Mouse (Mus musculus) forebrain, embryonic 15.5 days (tissue): ENCODE data around the gene Prkca. TPM values are rescaled to one million over a fixed set of nuclear protein-coding genes. Genes with fewer than 3 reads are reported as not detected.

Source experiments
- ATAC-seq: fragments of 200-750 bp; cut with Nextera tagmentation; replicated peaks from 2 replicates; pipeline ENCODE4 v1.8.0; 2017; ENCODE audit warnings: mild to moderate bottlenecking, moderate TSS enrichment, moderate library complexity
- H3K27ac ChIP-seq: fragments of 300-500 bp; sonication (generic); replicated peaks from 2 replicates; pipeline ENCODE4 v1.5.1; 2015; ENCODE audit warnings: mild to moderate bottlenecking, inconsistent platforms
- H3K27me3 ChIP-seq: fragments of 300-500 bp; sonication (generic); 2 replicates; pipeline ENCODE4 v1.6.1; 2015; ENCODE audit warnings: inconsistent platforms
- H3K36me3 ChIP-seq: fragments of 300-500 bp; sonication (generic); 2 replicates; pipeline ENCODE4 v1.6.1; 2015; ENCODE audit warnings: mild to moderate bottlenecking, inconsistent platforms
- H3K4me1 ChIP-seq: fragments of 300-500 bp; sonication (generic); 2 replicates; pipeline ENCODE4 v1.6.1; 2015; ENCODE audit warnings: inconsistent platforms
- H3K4me2 ChIP-seq: fragments of 300-500 bp; sonication (generic); replicated peaks from 2 replicates; pipeline ENCODE4 v1.6.1; 2015; ENCODE audit warnings: mild to moderate bottlenecking, inconsistent platforms
- H3K4me3 ChIP-seq: fragments of 300-500 bp; sonication (generic); 2 replicates; pipeline ENCODE4 v1.5.1; 2015; ENCODE audit warnings: mild to moderate bottlenecking, inconsistent platforms
- H3K9ac ChIP-seq: fragments of 300-500 bp; sonication (generic); replicated peaks from 2 replicates; pipeline ENCODE4 v1.6.1; 2015; ENCODE audit warnings: mild to moderate bottlenecking, inconsistent platforms
- H3K9me3 ChIP-seq: fragments of 300-500 bp; sonication (generic); 2 replicates; pipeline ENCODE4 v1.6.1; 2016; ENCODE audit warnings: inconsistent platforms
- WGBS: fragments of 180-500 bp; shearing (Covaris S2); methylation state at CpG from one replicate; pipeline ENCODE4 v1.1.7; 2015; ENCODE audit warnings: mixed read lengths; 5-methylcytosine and 5-hydroxymethylcytosine counted together
- polyA plus RNA-seq: library from polyadenylated mRNA; unstranded; fragments of >200 nt; fragmentation: Nextera tagmentation; extraction: Ambion mirVana; gene quantifications from 2 replicates; pipeline ENCODE4 v1.2.1, GENCODE M21; 2015

The Prkca gene
- polyA plus RNA-seq, 1 experiment from 2014 or later: 8.0 TPM

GRCm38 (mm10) chr11:108308253-108308652, 35.5 kb downstream of the Prkca start:
- Histone ChIP-seq H3K27me3 (no peaks in the 10 kb centered on the region), H3K36me3 (no peaks in the 10 kb centered on the region), H3K9ac (no peak overlapping the region), H3K4me3 (no peak overlapping the region), H3K4me2 (no peak overlapping the region), H3K4me1 (no peaks in the 10 kb centered on the region), H3K27ac (no peak overlapping the region), H3K9me3 (no peaks in the 10 kb centered on the region)
- no peak for ATAC-seq
- 96% methylated on average over 5 of the region's 5 CpGs for WGBS

GRCm38 (mm10) chr11:108307258-108307657, 36.5 kb downstream of the Prkca start:
- Histone ChIP-seq H3K4me1 (no peaks in the 10 kb centered on the region), H3K4me3 (no peak overlapping the region), H3K27ac (no peak overlapping the region), H3K4me2 (no peak overlapping the region), H3K9ac (no peak overlapping the region), H3K9me3 (no peaks in the 10 kb centered on the region), H3K36me3 (no peaks in the 10 kb centered on the region), H3K27me3 (no peaks in the 10 kb centered on the region)
- WGBS: 89% methylated on average over 7 of the region's 7 CpGs
- ATAC-seq: no peak

GRCm38 (mm10) chr11:108303787-108304186, 39.9 kb downstream of the Prkca start:
- ATAC-seq: no peak
- WGBS: 92% methylated on average over 4 of the region's 4 CpGs
- Histone ChIP-seq H3K27ac (no peak overlapping the region), H3K4me3 (no peak overlapping the region), H3K9me3 (no peaks in the 10 kb centered on the region), H3K36me3 (no peaks in the 10 kb centered on the region), H3K4me2 (no peak overlapping the region), H3K27me3 (no peaks in the 10 kb centered on the region), H3K4me1 (no peaks in the 10 kb centered on the region), H3K9ac (no peak overlapping the region)

- Histone ChIP-seq H3K27ac (no peak overlapping the region), H3K4me2 (no peak overlapping the region), H3K9ac (no peak overlapping the region), H3K4me3 (no peak overlapping the region), H3K27me3 (no peaks in the 10 kb centered on the region), H3K9me3 (no peaks in the 10 kb centered on the region), H3K36me3 (no peaks in the 10 kb centered on the region), H3K4me1 (0 out of 2 replicates have a peak, but pooled peaks cover 3% of the 10 kb centered on the region)
- 77% methylated on average over 10 of the region's 10 CpGs for WGBS
- no peak for ATAC-seq
Observed at GRCm38 (mm10) chr11:108301796-108302490, 41.8 kb downstream of the Prkca start.

- Histone ChIP-seq H3K36me3 (no peaks in the 10 kb centered on the region), H3K27me3 (no peaks in the 10 kb centered on the region), H3K9me3 (no peaks in the 10 kb centered on the region), H3K4me1 (0 out of 2 replicates have a peak, but pooled peaks cover 3% of the 10 kb centered on the region), H3K4me3 (no peak overlapping the region), H3K9ac (no peak overlapping the region), H3K4me2 (no peak overlapping the region), H3K27ac (no peak overlapping the region)
- WGBS: 78% methylated on average over 6 of the region's 6 CpGs
- ATAC-seq: no peak
Observed at GRCm38 (mm10) chr11:108301036-108301435, 42.7 kb downstream of the Prkca start.

GRCm38 (mm10) chr11:108300443-108300842, 43.3 kb downstream of the Prkca start:
- H3K27me3 ChIP-seq: no peaks in the 10 kb centered on the region
- no peak overlapping the region for H3K4me3 ChIP-seq
- no peaks in the 10 kb centered on the region for H3K9me3 ChIP-seq
- H3K4me1 ChIP-seq: 0 out of 2 replicates have a peak, but pooled peaks cover 3% of the 10 kb centered on the region
- no peak overlapping the region for H3K4me2 ChIP-seq
- no peaks in the 10 kb centered on the region for H3K36me3 ChIP-seq
- no peak for ATAC-seq
- no peak overlapping the region for H3K27ac ChIP-seq
- no peak overlapping the region for H3K9ac ChIP-seq
- WGBS: 76% methylated on average over 1 of the region's 1 CpGs

GRCm38 (mm10) chr11:108299913-108300312, 43.8 kb downstream of the Prkca start:
- no peak overlapping the region for H3K4me2 ChIP-seq
- H3K4me1 ChIP-seq: 0 out of 2 replicates have a peak, but pooled peaks cover 8% of the 10 kb centered on the region
- no peak for ATAC-seq
- H3K27ac ChIP-seq: no peak overlapping the region
- no peaks in the 10 kb centered on the region for H3K27me3 ChIP-seq
- H3K9ac ChIP-seq: no peak overlapping the region
- no peaks in the 10 kb centered on the region for H3K9me3 ChIP-seq
- no peaks in the 10 kb centered on the region for H3K36me3 ChIP-seq
- WGBS: 90% methylated on average over 10 of the region's 10 CpGs
- no peak overlapping the region for H3K4me3 ChIP-seq

GRCm38 (mm10) chr11:108297956-108298355, 45.8 kb downstream of the Prkca start:
- Histone ChIP-seq H3K9me3 (no peaks in the 10 kb centered on the region), H3K27ac (no peak overlapping the region), H3K4me2 (no peak overlapping the region), H3K9ac (no peak overlapping the region), H3K4me1 (0 out of 2 replicates have a peak, but pooled peaks cover 10% of the 10 kb centered on the region), H3K4me3 (no peak overlapping the region), H3K27me3 (no peaks in the 10 kb centered on the region), H3K36me3 (no peaks in the 10 kb centered on the region)
- ATAC-seq: no peak
- 42% methylated on average over 8 of the region's 8 CpGs for WGBS

GRCm38 (mm10) chr11:108295373-108295772, 48.4 kb downstream of the Prkca start:
- Histone ChIP-seq H3K4me3 (no peak overlapping the region), H3K4me2 (no peak overlapping the region), H3K27ac (no peak overlapping the region), H3K27me3 (no peaks in the 10 kb centered on the region), H3K9me3 (no peaks in the 10 kb centered on the region), H3K4me1 (0 out of 2 replicates have a peak, but pooled peaks cover 10% of the 10 kb centered on the region), H3K36me3 (no peaks in the 10 kb centered on the region), H3K9ac (no peak overlapping the region)
- ATAC-seq: no peak

GRCm38 (mm10) chr11:108294305-108294813, 49.4 kb downstream of the Prkca start:
- Histone ChIP-seq H3K9ac (no peak overlapping the region), H3K36me3 (no peaks in the 10 kb centered on the region), H3K4me1 (0 out of 2 replicates have a peak, but pooled peaks cover 10% of the 10 kb centered on the region), H3K27ac (no peak overlapping the region), H3K9me3 (no peaks in the 10 kb centered on the region), H3K4me2 (no peak overlapping the region), H3K27me3 (no peaks in the 10 kb centered on the region), H3K4me3 (no peak overlapping the region)
- WGBS: 89% methylated on average over 12 of the region's 12 CpGs
- ATAC-seq: no peak

GRCm38 (mm10) chr11:108293843-108294242, 49.9 kb downstream of the Prkca start:
- no peaks in the 10 kb centered on the region for H3K27me3 ChIP-seq
- ATAC-seq: no peak
- H3K27ac ChIP-seq: no peak overlapping the region
- no peaks in the 10 kb centered on the region for H3K36me3 ChIP-seq
- no peaks in the 10 kb centered on the region for H3K9me3 ChIP-seq
- H3K4me3 ChIP-seq: no peak overlapping the region
- H3K4me2 ChIP-seq: no peak overlapping the region
- 77% methylated on average over 3 of the region's 3 CpGs for WGBS
- no peak overlapping the region for H3K9ac ChIP-seq
- H3K4me1 ChIP-seq: 0 out of 2 replicates have a peak, but pooled peaks cover 10% of the 10 kb centered on the region

- Histone ChIP-seq H3K9me3 (no peaks in the 10 kb centered on the region), H3K9ac (no peak overlapping the region), H3K4me1 (peaks cover 15% of the 10 kb centered on the region), H3K4me2 (no peak overlapping the region), H3K27me3 (no peaks in the 10 kb centered on the region), H3K36me3 (no peaks in the 10 kb centered on the region), H3K4me3 (no peak overlapping the region), H3K27ac (no peak overlapping the region)
- WGBS: 83% methylated on average over 5 of the region's 5 CpGs
- no peak for ATAC-seq
Observed at GRCm38 (mm10) chr11:108289192-108289591, 54.5 kb downstream of the Prkca start.

- 40% methylated on average over 2 of the region's 2 CpGs for WGBS
- no peak overlapping the region for H3K4me3 ChIP-seq
- no peak overlapping the region for H3K27ac ChIP-seq
Observed at GRCm38 (mm10) chr11:108287321-108287720, 56.4 kb downstream of the Prkca start.

More at GRCm38 (mm10) chr11:108287321-108287720, 56.4 kb downstream of the Prkca start:
- H3K4me1 ChIP-seq: peaks cover 15% of the 10 kb centered on the region
- H3K4me2 ChIP-seq: no peak overlapping the region
- ATAC-seq: no peak
- H3K36me3 ChIP-seq: no peaks in the 10 kb centered on the region
- no peak overlapping the region for H3K9ac ChIP-seq
- H3K27me3 ChIP-seq: no peaks in the 10 kb centered on the region
- H3K9me3 ChIP-seq: no peaks in the 10 kb centered on the region
